Mouse (Mus musculus): ENCODE measurements around the gene Mrpl9. TPM values are rescaled to one million over a fixed set of nuclear protein-coding genes. Genes with fewer than 3 reads are reported as not detected.

The Mrpl9 gene
- polyA plus RNA-seq, 1 experiment, result 32.3 TPM

DNA sequence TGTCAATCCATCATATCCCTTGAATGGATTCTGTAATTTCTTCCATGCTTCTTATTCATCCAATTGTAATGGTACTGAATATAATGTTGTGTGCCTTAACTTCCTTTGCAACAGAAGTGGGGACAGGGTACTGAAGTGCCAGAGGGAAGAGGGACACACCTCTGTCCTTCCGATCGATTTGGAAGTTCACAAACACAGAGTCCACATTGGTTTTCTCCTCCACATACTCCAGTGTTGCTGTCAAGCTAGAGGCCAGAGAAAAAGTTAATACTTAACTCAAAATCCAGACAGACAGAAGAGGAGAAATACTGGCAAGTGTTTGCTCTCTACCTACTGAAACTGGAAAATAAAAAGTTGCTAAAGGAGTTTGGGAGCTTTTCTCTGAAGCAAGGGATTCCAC lies 8.8 kb upstream of the Mrpl9 start:
- no peak overlapping the region for H3K4me3 ChIP-seq (ENCODE audit: low read depth, low read length)
- H3K4me1 ChIP-seq (ENCODE audit: control insufficient read depth, insufficient read depth, low read length), result no peaks in the 10 kb centered on the region
- no peak for TF ChIP-seq EP300 (IDR thresholded peaks at IDR 0.05; ENCODE audit: insufficient read depth, low read depth, low read length)
- no peak for TF ChIP-seq POLR2A (IDR thresholded peaks at IDR 0.05; ENCODE audit: insufficient read depth, low read length)
- TF ChIP-seq CTCF (IDR thresholded peaks at IDR 0.05; ENCODE audit: low read depth, low read length), result no peak
- no peaks in the 10 kb centered on the region for H3K9me3 ChIP-seq (replicated peaks; ENCODE audit: control insufficient read depth, insufficient read depth, low read length, poor library complexity, severe bottlenecking)
- no peaks in the 10 kb centered on the region for H3K36me3 ChIP-seq (ENCODE audit: control insufficient read depth, insufficient read depth, low read length, poor library complexity, severe bottlenecking)
- H3K9ac ChIP-seq (ENCODE audit: low read depth, poor library complexity, severe bottlenecking), result no peak overlapping the region
- no peak overlapping the region for H3K27ac ChIP-seq (ENCODE audit: insufficient read depth, low read length)
- no peaks in the 10 kb centered on the region; the same call in 1 of the 2 replicates for H3K27me3 ChIP-seq (ENCODE audit: control insufficient read depth, insufficient read depth, low read length, poor library complexity, severe bottlenecking)

DNA sequence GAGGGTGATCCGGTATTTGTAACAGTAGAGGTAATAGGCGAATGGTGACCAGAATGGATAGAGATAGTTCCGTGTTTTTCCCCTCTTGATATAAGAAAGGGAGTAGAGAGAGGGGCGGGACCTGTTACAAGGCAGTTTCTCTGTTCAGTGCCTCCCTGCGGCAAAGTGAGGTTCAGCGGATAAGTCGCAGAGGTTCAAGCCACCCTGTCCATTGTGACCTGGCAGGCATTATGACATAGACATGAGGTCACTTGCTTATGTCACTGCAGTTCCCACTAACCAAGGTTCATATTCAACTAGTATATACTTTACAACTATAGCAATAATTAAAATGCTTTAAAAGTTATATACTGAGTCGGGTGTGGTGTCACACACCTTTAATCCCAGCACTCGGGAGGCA lies 6.7 kb upstream of the Mrpl9 start:
- Histone ChIP-seq H3K27ac (ENCODE audit: insufficient read depth, low read length) (no peak overlapping the region), H3K4me3 (ENCODE audit: low read depth, low read length) (no peak overlapping the region), H3K4me1 (ENCODE audit: control insufficient read depth, insufficient read depth, low read length) (no peaks in the 10 kb centered on the region), H3K36me3 (ENCODE audit: control insufficient read depth, insufficient read depth, low read length, poor library complexity, severe bottlenecking) (no peaks in the 10 kb centered on the region), H3K27me3 (ENCODE audit: control insufficient read depth, insufficient read depth, low read length, poor library complexity, severe bottlenecking) (peaks cover 1% of the 10 kb centered on the region; the same call in 1 of the 2 replicates), H3K9ac (ENCODE audit: low read depth, poor library complexity, severe bottlenecking) (no peak overlapping the region), H3K9me3 (replicated peaks; ENCODE audit: control insufficient read depth, insufficient read depth, low read length, poor library complexity, severe bottlenecking) (no peaks in the 10 kb centered on the region)
- TF ChIP-seq EP300 (IDR thresholded peaks at IDR 0.05; ENCODE audit: insufficient read depth, low read depth, low read length) (no peak), CTCF (IDR thresholded peaks at IDR 0.05; ENCODE audit: low read depth, low read length) (no peak), POLR2A (IDR thresholded peaks at IDR 0.05; ENCODE audit: insufficient read depth, low read length) (no peak)

DNA sequence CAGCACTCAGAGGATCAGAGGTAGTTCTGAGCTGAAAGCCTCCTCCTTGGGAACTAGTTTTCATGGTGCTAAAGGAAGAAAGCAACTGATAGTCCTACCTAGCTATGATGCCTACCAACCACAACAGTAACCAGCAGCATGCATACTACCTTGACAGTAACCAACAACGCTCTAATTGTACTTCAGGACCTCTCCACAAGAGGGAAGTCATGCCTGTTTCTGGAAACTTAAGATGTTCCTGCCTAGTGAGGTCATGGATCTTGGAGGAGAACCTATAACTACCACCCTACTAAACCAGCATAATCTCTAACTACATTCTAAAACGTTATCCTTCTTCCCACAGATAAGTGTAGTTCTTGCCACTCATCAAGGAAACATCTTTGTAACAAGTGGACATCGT lies 1.9 kb upstream of the Mrpl9 start:
- Histone ChIP-seq H3K27ac (ENCODE audit: insufficient read depth, low read length) (no peak overlapping the region), H3K4me3 (ENCODE audit: low read depth, low read length) (no peak overlapping the region), H3K27me3 (ENCODE audit: control insufficient read depth, insufficient read depth, low read length, poor library complexity, severe bottlenecking) (peaks cover 1% of the 10 kb centered on the region; the same call in 1 of the 2 replicates), H3K36me3 (ENCODE audit: control insufficient read depth, insufficient read depth, low read length, poor library complexity, severe bottlenecking) (peaks cover 7% of the 10 kb centered on the region; the same call in 1 of the 2 replicates), H3K9ac (ENCODE audit: low read depth, poor library complexity, severe bottlenecking) (no peak overlapping the region), H3K9me3 (replicated peaks; ENCODE audit: control insufficient read depth, insufficient read depth, low read length, poor library complexity, severe bottlenecking) (no peaks in the 10 kb centered on the region), H3K4me1 (ENCODE audit: control insufficient read depth, insufficient read depth, low read length) (no peaks in the 10 kb centered on the region)
- TF ChIP-seq POLR2A (IDR thresholded peaks at IDR 0.05; ENCODE audit: insufficient read depth, low read length) (no peak), CTCF (IDR thresholded peaks at IDR 0.05; ENCODE audit: low read depth, low read length) (peak; percentile 6)

DNA sequence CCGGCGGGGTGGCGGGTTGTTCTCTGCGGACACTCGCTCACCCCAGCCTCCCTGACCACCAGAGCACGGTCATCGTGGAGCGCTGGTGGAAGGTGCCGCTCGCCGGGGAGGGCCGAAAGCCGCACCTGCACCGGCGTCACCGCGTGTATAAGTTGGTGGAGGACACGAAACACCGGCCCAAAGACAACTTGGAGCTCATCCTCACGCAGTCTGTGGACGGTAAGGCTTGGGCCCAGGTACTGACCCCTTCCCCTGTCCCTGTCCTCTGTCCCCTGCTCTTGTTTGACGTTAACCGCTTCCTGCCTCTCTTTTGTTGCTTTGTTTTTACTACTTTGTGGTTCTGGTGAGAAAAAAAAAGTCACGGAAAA lies 463 bp downstream of the Mrpl9 start, which contains the start of gene Oaz3:
TSS of gene Oaz3 (minus strand) at position 319 of the 368 bp plus-strand sequence.
- H3K36me3 ChIP-seq (ENCODE audit: control insufficient read depth, insufficient read depth, low read length, poor library complexity, severe bottlenecking), result peaks cover 21% of the 10 kb centered on the region
- no peak for TF ChIP-seq EP300 (IDR thresholded peaks at IDR 0.05; ENCODE audit: insufficient read depth, low read depth, low read length)
- TF ChIP-seq POLR2A (IDR thresholded peaks at IDR 0.05; ENCODE audit: insufficient read depth, low read length), result no peak
- TF ChIP-seq CTCF (IDR thresholded peaks at IDR 0.05; ENCODE audit: low read depth, low read length), result no peak
- H3K4me3 ChIP-seq (ENCODE audit: low read depth, low read length), result peak within 1 kb of the TSS; percentile 93
- H3K9me3 ChIP-seq (replicated peaks; ENCODE audit: control insufficient read depth, insufficient read depth, low read length, poor library complexity, severe bottlenecking), result no peaks in the 10 kb centered on the region
- no peaks in the 10 kb centered on the region for H3K4me1 ChIP-seq (ENCODE audit: control insufficient read depth, insufficient read depth, low read length)
- peak within 1 kb of the TSS; percentile 78 for H3K9ac ChIP-seq (ENCODE audit: low read depth, poor library complexity, severe bottlenecking)
- no peak within 1 kb of the TSS for H3K27ac ChIP-seq (ENCODE audit: insufficient read depth, low read length)
- peaks cover 1% of the 10 kb centered on the region; the same call in 1 of the 2 replicates for H3K27me3 ChIP-seq (ENCODE audit: control insufficient read depth, insufficient read depth, low read length, poor library complexity, severe bottlenecking)

DNA sequence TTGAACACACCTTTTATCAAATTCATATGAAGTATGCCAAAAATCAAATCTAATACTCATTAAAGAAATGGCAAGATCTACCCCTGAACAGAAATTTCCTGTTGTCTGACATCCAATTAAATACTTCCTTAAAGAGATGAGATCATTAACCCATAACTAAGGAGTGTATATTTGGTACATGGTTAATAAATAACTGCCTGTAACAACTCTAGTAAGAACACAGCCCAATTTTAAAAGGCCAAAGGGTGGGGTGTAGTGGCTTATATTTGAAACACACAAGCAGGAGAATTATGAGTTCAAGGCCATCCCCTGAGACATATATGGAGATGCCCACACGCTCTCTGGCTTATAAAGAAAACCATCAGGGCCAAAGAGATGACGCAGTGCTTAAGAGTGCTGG lies 6.3 kb downstream of the Mrpl9 start:
- no peaks in the 10 kb centered on the region for H3K9me3 ChIP-seq (replicated peaks; ENCODE audit: control insufficient read depth, insufficient read depth, low read length, poor library complexity, severe bottlenecking)
- H3K4me1 ChIP-seq (ENCODE audit: control insufficient read depth, insufficient read depth, low read length), result no peaks in the 10 kb centered on the region
- H3K4me3 ChIP-seq (ENCODE audit: low read depth, low read length), result no peak overlapping the region
- H3K9ac ChIP-seq (ENCODE audit: low read depth, poor library complexity, severe bottlenecking), result no peak overlapping the region
- H3K27me3 ChIP-seq (ENCODE audit: control insufficient read depth, insufficient read depth, low read length, poor library complexity, severe bottlenecking), result no peaks in the 10 kb centered on the region
- H3K36me3 ChIP-seq (ENCODE audit: control insufficient read depth, insufficient read depth, low read length, poor library complexity, severe bottlenecking), result peaks cover 25% of the 10 kb centered on the region
- TF ChIP-seq CTCF (IDR thresholded peaks at IDR 0.05; ENCODE audit: low read depth, low read length), result no peak
- TF ChIP-seq EP300 (IDR thresholded peaks at IDR 0.05; ENCODE audit: insufficient read depth, low read depth, low read length), result no peak
- H3K27ac ChIP-seq (ENCODE audit: insufficient read depth, low read length), result no peak overlapping the region

DNA sequence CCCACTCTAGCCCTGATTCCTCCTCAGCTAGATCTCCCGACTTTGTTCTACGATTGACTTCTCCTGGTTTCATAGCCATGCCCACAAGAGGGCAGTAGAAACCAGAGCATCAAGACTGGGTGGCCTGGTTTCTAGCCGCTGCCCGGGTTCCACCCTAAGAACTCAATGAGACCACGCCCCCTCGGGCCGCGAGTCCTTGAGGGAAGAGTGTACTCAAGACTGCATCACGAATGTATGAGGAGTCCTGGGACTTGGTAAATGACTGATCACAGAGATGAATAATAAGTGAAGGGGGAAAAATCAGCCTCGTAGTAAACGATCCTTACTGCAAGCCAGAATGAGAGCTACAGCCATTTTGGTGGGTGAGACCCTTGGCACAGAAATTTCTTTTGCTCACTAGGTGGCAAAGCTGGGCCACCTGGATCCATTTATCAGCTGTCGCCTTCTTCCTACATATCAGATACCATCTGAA lies 13.4 kb downstream of the Mrpl9 start:
- Histone ChIP-seq H3K27ac (ENCODE audit: insufficient read depth, low read length) (no peak overlapping the region), H3K9ac (ENCODE audit: low read depth, poor library complexity, severe bottlenecking) (no peak overlapping the region), H3K9me3 (replicated peaks; ENCODE audit: control insufficient read depth, insufficient read depth, low read length, poor library complexity, severe bottlenecking) (no peaks in the 10 kb centered on the region; the same call in 1 of the 2 replicates), H3K4me3 (ENCODE audit: low read depth, low read length) (no peak overlapping the region; the same call in 1 of the 2 replicates), H3K27me3 (ENCODE audit: control insufficient read depth, insufficient read depth, low read length, poor library complexity, severe bottlenecking) (no peaks in the 10 kb centered on the region), H3K4me1 (ENCODE audit: control insufficient read depth, insufficient read depth, low read length) (no peaks in the 10 kb centered on the region), H3K36me3 (ENCODE audit: control insufficient read depth, insufficient read depth, low read length, poor library complexity, severe bottlenecking) (no peaks in the 10 kb centered on the region)
- TF ChIP-seq CTCF (IDR thresholded peaks at IDR 0.05; ENCODE audit: low read depth, low read length) (peak; percentile 67), EP300 (IDR thresholded peaks at IDR 0.05; ENCODE audit: insufficient read depth, low read depth, low read length) (no peak), POLR2A (IDR thresholded peaks at IDR 0.05; ENCODE audit: insufficient read depth, low read length) (no peak)

Measured in ES-Bruce4 (cell line).